Mouse (Mus musculus) G1E (cell line): Measurements from ENCODE around the gene Vps26c.

Experiments used
- CTCF ChIP-seq: IDR thresholded peaks from 2 replicates; pipeline ENCODE4 v1.5.1; 2012; ENCODE audit warnings: low read depth, low read length, inconsistent platforms, mixed read lengths
- GATA1 ChIP-seq: IDR thresholded peaks from 2 replicates; pipeline ENCODE4 v1.6.1; 2012; ENCODE audit warnings: borderline replicate concordance, low read length, inconsistent platforms, mixed read lengths
- GATA2 ChIP-seq: IDR thresholded peaks from 2 replicates; pipeline ENCODE4 v1.6.1; 2012; ENCODE audit warnings: low read depth, low read length, inconsistent platforms, borderline replicate concordance
- POLR2AphosphoS5 ChIP-seq: IDR thresholded peaks from 2 replicates; pipeline ENCODE4 v1.6.1; 2012; ENCODE audit warnings: low read depth, low read length, inconsistent platforms; ENCODE audit not compliant: insufficient replicate concordance

DNA sequence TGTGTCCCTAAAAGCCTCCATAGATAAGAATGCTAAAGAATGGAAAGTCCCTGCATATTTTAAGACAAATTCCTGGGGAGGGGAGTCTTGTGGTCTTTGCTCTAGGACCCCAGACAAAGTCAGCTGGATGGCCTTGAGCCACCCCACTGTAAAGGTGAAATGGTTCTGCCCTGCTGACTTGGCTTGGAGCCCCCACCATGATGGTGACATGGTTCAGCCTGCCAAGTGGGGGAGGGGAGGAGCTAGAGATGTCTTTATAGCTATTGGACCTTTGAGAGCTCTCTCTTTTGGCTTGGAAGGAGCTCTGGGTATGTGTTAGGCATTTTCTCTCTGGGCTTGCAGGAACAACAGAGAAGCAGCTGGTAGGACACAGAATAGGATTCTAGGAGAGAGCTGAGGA is 25.3 kb upstream of the Vps26c start:
- no peak for TF ChIP-seq CTCF
- no peak for TF ChIP-seq GATA1
- TF ChIP-seq GATA2: no peak
- no peak for TF ChIP-seq POLR2AphosphoS5
